Mouse (Mus musculus) liver, embryonic 15.5 days (tissue): Measurements from ENCODE around the gene 1700001L19Rik. TPM values are rescaled to one million over a fixed set of nuclear protein-coding genes. Genes with fewer than 3 reads are reported as not detected.
A peak's percentile ranks its signal among the peaks of the same experiment; 100 is the strongest.
"Not testable (repeated sequence)": the region's sequence is repeated elsewhere in the genome, so short reads cannot be mapped to it uniquely, and the experiment has no call there.

Experiments
- ATAC-seq: fragments of 200-750 bp; cut with Nextera tagmentation; 2 replicates; pipeline ENCODE4 v1.8.0; 2017; ENCODE audit warnings: moderate number of reproducible peaks, mild to moderate bottlenecking, moderate library complexity; ENCODE audit not compliant: insufficient read depth
- H3K27ac ChIP-seq: fragments of 300-500 bp; sonication (generic); replicated peaks from 2 replicates; pipeline ENCODE4 v1.5.1; 2015; ENCODE audit warnings: mild to moderate bottlenecking, inconsistent platforms
- H3K27me3 ChIP-seq: fragments of 300-500 bp; sonication (generic); 2 replicates; pipeline ENCODE4 v1.6.1; 2015; ENCODE audit warnings: mild to moderate bottlenecking, inconsistent platforms
- H3K36me3 ChIP-seq: fragments of 300-500 bp; sonication (generic); replicated peaks from 2 replicates; pipeline ENCODE4 v1.6.1; 2015; ENCODE audit warnings: moderate library complexity, mild to moderate bottlenecking, inconsistent platforms
- H3K4me1 ChIP-seq: fragments of 300-500 bp; sonication (generic); replicated peaks from 2 replicates; pipeline ENCODE4 v1.6.1; 2015; ENCODE audit warnings: inconsistent platforms
- H3K4me2 ChIP-seq: fragments of 300-500 bp; sonication (generic); 2 replicates; pipeline ENCODE4 v1.6.1; 2015; ENCODE audit warnings: moderate library complexity, mild to moderate bottlenecking, inconsistent platforms
- H3K4me3 ChIP-seq: fragments of 300-500 bp; sonication (generic); replicated peaks from 2 replicates; pipeline ENCODE4 v1.5.1; 2015; ENCODE audit warnings: mild to moderate bottlenecking, inconsistent platforms
- H3K9ac ChIP-seq: fragments of 300-500 bp; sonication (generic); 2 replicates; pipeline ENCODE4 v1.6.1; 2015; ENCODE audit warnings: moderate library complexity, mild to moderate bottlenecking, inconsistent platforms
- H3K9me3 ChIP-seq: fragments of 300-500 bp; sonication (generic); replicated peaks from 2 replicates; pipeline ENCODE4 v1.6.1; 2016; ENCODE audit warnings: inconsistent platforms
- WGBS: fragments of 180-500 bp; shearing (Covaris S2); methylation state at CpG from one replicate; pipeline ENCODE4 v1.1.7; 2015; ENCODE audit warnings: mixed read lengths; ENCODE audit not compliant: insufficient replicate concordance; 5-methylcytosine and 5-hydroxymethylcytosine counted together
- polyA plus RNA-seq: library from polyadenylated mRNA; unstranded; fragments of >200 nt; fragmentation: Nextera tagmentation; extraction: Ambion mirVana; gene quantifications from 2 replicates; pipeline ENCODE4 v1.2.1, GENCODE M21; 2015

Gene 1700001L19Rik
- polyA plus RNA-seq: not detected in 2 replicates

GRCm38 (mm10) chr13:68597199-68597598 is at the start of gene 1700001L19Rik:
TSS of gene 1700001L19Rik (plus strand) at chr13:68597421.
- Histone ChIP-seq H3K4me1 (peaks cover 8% of the 10 kb centered on the region), H3K9me3 (no peaks in the 10 kb centered on the region), H3K4me3 (no peak within 1 kb of the TSS), H3K36me3 (peaks cover 12% of the 10 kb centered on the region), H3K9ac (no peak within 1 kb of the TSS), H3K27me3 (no peaks in the 10 kb centered on the region), H3K4me2 (peak within 1 kb of the TSS; percentile 38; the same call in 1 of the 2 replicates), H3K27ac (no peak within 1 kb of the TSS)
- ATAC-seq: no peak
- 17% methylated on average over 10 of the region's 10 CpGs for WGBS

- WGBS: 21% methylated on average over 6 of the region's 6 CpGs
- H3K9ac ChIP-seq: not testable (repeated sequence)
These were observed 43.8 kb upstream of the 1700001L19Rik start for GRCm38 (mm10) chr13:68553391-68553790.

GRCm38 (mm10) chr13:68568110-68568509 is 29.1 kb upstream of the 1700001L19Rik start:
- no peak for ATAC-seq
- Histone ChIP-seq H3K27me3 (no peaks in the 10 kb centered on the region), H3K9me3 (no peaks in the 10 kb centered on the region), H3K27ac (no peak overlapping the region), H3K4me3 (no peak overlapping the region), H3K9ac (no peak overlapping the region), H3K36me3 (peaks cover 74% of the 10 kb centered on the region), H3K4me1 (no peaks in the 10 kb centered on the region), H3K4me2 (no peak overlapping the region)
- WGBS: 85% methylated on average over 9 of the region's 9 CpGs

More at GRCm38 (mm10) chr13:68553391-68553790, 43.8 kb upstream of the 1700001L19Rik start:
- not testable (repeated sequence) for H3K4me2 ChIP-seq, H3K27me3 ChIP-seq, H3K4me3 ChIP-seq, H3K9me3 ChIP-seq, ATAC-seq, H3K36me3 ChIP-seq, H3K4me1 ChIP-seq, H3K27ac ChIP-seq

DNA sequence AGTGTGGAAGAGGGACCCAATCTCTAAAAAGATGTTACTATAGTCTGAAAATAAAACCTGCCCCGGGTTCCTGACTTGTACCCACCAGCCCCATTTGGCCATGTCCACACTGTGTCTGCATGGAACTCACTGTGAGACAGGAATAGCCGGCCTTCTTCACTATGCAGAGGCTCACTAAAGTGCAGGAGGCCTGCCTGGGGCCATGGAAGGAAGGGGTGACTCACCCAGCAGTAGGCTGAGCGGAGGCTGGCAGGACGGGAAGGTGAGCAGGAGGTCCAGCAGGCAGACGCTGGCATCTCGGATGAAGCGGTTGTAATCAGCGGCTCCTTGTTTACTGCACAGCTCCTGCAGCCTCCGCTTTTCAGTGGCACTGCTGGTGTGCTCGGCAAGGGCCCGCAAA is 28.7 kb upstream of the 1700001L19Rik start:
- Histone ChIP-seq H3K27me3 (no peaks in the 10 kb centered on the region), H3K4me1 (no peaks in the 10 kb centered on the region), H3K4me3 (no peak overlapping the region), H3K9ac (no peak overlapping the region), H3K27ac (no peak overlapping the region), H3K36me3 (peaks cover 70% of the 10 kb centered on the region), H3K4me2 (no peak overlapping the region), H3K9me3 (no peaks in the 10 kb centered on the region)
- no peak for ATAC-seq
- WGBS: 84% methylated on average over 11 of the region's 11 CpGs

GRCm38 (mm10) chr13:68569589-68570336 is 27.5 kb upstream of the 1700001L19Rik start:
- Histone ChIP-seq H3K4me3 (no peak overlapping the region), H3K9ac (no peak overlapping the region), H3K4me1 (no peaks in the 10 kb centered on the region), H3K4me2 (no peak overlapping the region), H3K9me3 (no peaks in the 10 kb centered on the region), H3K36me3 (peaks cover 59% of the 10 kb centered on the region), H3K27me3 (no peaks in the 10 kb centered on the region), H3K27ac (no peak overlapping the region)
- WGBS: 63% methylated on average over 17 of the region's 17 CpGs
- no peak for ATAC-seq

- 79% methylated on average over 19 of the region's 19 CpGs for WGBS
- H3K27me3 ChIP-seq: no peaks in the 10 kb centered on the region
- no peaks in the 10 kb centered on the region for H3K9me3 ChIP-seq
- H3K4me1 ChIP-seq: no peaks in the 10 kb centered on the region
- H3K4me2 ChIP-seq: no peak overlapping the region
- H3K9ac ChIP-seq: no peak overlapping the region
- ATAC-seq: no peak
- H3K36me3 ChIP-seq: peaks cover 58% of the 10 kb centered on the region
- no peak overlapping the region for H3K27ac ChIP-seq
- no peak overlapping the region for H3K4me3 ChIP-seq
These were observed 25.0 kb upstream of the 1700001L19Rik start for GRCm38 (mm10) chr13:68572247-68572646.

- Histone ChIP-seq H3K4me2 (no peak overlapping the region), H3K4me3 (no peak overlapping the region), H3K36me3 (peaks cover 56% of the 10 kb centered on the region), H3K27me3 (no peaks in the 10 kb centered on the region), H3K9me3 (no peaks in the 10 kb centered on the region), H3K9ac (no peak overlapping the region), H3K4me1 (no peaks in the 10 kb centered on the region), H3K27ac (no peak overlapping the region)
- 71% methylated on average over 10 of the region's 10 CpGs for WGBS
- no peak for ATAC-seq
These were observed 24.0 kb upstream of the 1700001L19Rik start for GRCm38 (mm10) chr13:68572966-68573913.

DNA sequence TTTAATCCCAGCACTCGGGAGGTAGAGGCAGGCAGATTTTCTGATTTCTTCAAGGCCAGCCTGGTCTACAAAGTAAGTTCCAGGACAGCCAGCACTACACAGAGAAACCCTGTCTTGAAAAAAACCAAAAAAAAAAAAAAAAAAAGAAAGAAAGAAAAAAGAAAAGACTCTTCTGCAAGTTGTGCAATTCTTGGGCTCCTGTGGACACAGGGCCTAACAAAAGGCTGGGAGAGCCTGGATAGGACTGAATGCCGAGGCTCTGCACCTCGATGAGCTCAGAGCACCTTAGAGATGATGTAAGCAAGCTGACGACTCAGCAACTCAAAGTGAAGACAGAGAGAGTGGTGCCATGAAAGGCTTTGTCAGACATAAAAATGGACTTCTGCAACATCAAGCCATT is 22.8 kb upstream of the 1700001L19Rik start:
- Histone ChIP-seq H3K4me3 (no peak overlapping the region), H3K9ac (no peak overlapping the region), H3K36me3 (peaks cover 58% of the 10 kb centered on the region), H3K9me3 (no peaks in the 10 kb centered on the region), H3K27ac (no peak overlapping the region), H3K4me1 (no peaks in the 10 kb centered on the region), H3K4me2 (no peak overlapping the region), H3K27me3 (no peaks in the 10 kb centered on the region)
- WGBS: 74% methylated on average over 4 of the region's 4 CpGs
- no peak for ATAC-seq

DNA sequence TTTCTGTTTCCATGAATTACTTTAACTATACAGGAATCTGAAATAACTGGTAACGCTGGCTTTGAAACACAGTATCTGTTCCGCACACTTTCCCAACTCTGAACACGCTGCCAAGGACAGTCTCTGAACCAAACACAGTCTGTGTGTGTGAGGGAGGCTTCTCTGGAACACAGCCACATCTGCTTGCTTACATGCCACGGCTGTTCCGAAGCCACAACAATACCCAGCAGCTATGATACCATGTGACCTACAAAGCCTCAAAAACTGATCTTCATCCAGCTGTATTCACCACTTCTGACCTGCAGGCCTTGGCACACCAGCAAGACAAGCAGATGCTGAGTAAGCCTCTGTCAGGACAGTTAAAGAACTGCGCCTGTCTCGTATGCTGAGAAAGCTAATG is 19.3 kb upstream of the 1700001L19Rik start:
- no peak overlapping the region for H3K27ac ChIP-seq
- H3K4me1 ChIP-seq: peaks cover 14% of the 10 kb centered on the region
- H3K4me3 ChIP-seq: no peak overlapping the region
- H3K9ac ChIP-seq: no peak overlapping the region
- no peak overlapping the region for H3K4me2 ChIP-seq
- H3K9me3 ChIP-seq: no peaks in the 10 kb centered on the region
- no peak for ATAC-seq
- WGBS: 87% methylated on average over 7 of the region's 7 CpGs
- H3K36me3 ChIP-seq: peaks cover 34% of the 10 kb centered on the region
- no peaks in the 10 kb centered on the region for H3K27me3 ChIP-seq

DNA sequence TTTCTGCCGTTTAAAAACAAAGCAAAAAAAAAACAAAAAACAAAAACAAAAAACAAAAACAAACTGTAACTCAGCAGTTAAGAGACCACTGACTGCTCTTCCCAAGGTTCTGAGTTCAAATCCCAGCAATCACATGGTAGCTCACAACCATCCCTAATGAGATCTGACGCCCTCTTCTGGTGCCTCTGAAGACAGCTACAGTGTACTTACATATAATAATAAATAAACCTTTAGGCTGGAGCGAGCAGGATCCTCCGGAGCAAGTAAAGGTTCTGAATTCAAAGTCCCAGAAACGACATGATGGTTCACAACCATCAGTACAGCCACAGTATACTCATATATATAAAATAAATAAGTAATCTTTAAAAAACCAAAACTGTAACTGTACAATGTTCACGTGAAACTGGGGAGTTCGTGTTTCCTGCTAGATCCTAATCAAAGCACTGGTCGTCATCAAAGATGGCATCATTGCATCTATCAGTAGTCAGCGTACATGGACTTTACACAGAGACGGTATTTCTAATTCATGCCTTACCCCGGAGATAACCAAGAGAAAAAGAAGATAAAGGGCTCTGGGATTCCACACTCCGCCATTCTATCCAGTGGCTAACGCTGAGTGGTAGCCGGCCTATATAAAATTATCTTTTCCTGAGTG is 16.0 kb upstream of the 1700001L19Rik start:
- H3K4me2 ChIP-seq: peak overlapping the region; percentile 86
- no peak for ATAC-seq
- 17% methylated on average over 14 of the region's 14 CpGs for WGBS
- peak overlapping the region; percentile 65 for H3K9ac ChIP-seq
- H3K9me3 ChIP-seq: no peaks in the 10 kb centered on the region
- peaks cover 21% of the 10 kb centered on the region for H3K4me1 ChIP-seq
- peak overlapping the region; percentile 81 for H3K4me3 ChIP-seq
- peaks cover 48% of the 10 kb centered on the region for H3K36me3 ChIP-seq
- H3K27me3 ChIP-seq: no peaks in the 10 kb centered on the region
- peak overlapping the region; percentile 70 for H3K27ac ChIP-seq
